8 mouse cellular contexts compared by ENCODE assay signal in the genomic region with DNA sequence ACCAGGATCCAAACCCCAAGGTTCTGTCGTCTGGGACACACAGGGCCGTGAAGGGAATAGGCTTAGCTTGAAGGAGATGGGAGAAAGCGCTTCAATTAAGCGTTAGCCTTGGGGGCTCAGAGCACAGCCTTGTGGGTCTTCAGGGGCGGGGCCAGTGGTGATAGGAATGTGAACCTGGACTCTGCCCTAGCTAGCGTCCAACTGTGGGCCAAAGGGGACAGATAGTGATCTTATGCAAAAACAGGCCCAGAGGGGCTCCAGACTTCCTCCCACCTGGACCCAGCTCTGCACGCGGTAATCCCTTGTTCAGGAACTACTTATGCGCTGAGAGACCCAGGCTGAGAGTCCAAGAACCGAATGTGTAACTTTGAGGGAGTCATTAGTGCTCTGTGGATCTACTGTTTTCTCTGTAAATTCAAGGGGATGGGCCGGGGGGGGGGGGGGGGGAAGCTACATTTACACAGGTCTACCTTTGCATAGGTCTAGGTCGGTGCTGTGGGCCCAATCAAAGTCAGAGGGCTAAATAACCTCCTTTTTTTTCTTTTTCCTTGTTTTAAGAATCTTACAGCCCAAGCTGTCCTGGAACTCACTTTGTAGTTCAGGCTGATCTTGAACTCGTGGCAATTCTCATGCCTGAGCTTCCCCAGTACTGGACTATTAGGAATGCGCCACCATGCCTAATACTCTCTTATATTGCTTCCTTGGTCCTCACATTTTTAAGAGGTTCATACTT. TPM values are rescaled to one million over a fixed set of nuclear protein-coding genes. Genes with fewer than 3 reads are reported as not detected.
A peak's percentile ranks its signal among the peaks of the same experiment; 100 is the strongest.
DNase-seq lines count a peak whose midpoint lies in the region; ATAC-seq and TF ChIP-seq lines count a peak whose summit lies in the region.

No protein-coding gene starts in this region.

- no peaks in the 10 kb centered on the region for H3K36me3 ChIP-seq in thymus, adult 2 months (ENCODE audit: control insufficient read depth, insufficient read depth, low read length)
- H3K36me3 ChIP-seq in forebrain, embryonic 12.5 days (replicated peaks): peaks cover 17% of the 10 kb centered on the region; the same call in 1 of the 2 replicates
- peaks cover 43% of the 10 kb centered on the region for H3K36me3 ChIP-seq in liver, embryonic 12.5 days
- peaks cover 7% of the 10 kb centered on the region; the same call in 1 of the 2 replicates for H3K36me3 ChIP-seq in stomach, postnatal 0 days (ENCODE audit: control insufficient read depth, insufficient read depth, low read length)

- peak overlapping the region; percentile 87 for H3K4me3 ChIP-seq in thymus, adult 2 months (ENCODE audit: control insufficient read depth, insufficient read depth, low read length)
- peak overlapping the region; percentile 63 for H3K4me3 ChIP-seq in forebrain, embryonic 12.5 days (replicated peaks)
- peak overlapping the region; percentile 69 for H3K4me3 ChIP-seq in liver, embryonic 12.5 days
- H3K4me3 ChIP-seq in stomach, postnatal 0 days (ENCODE audit: low read depth, low read length): peak overlapping the region; percentile 68
- no peak overlapping the region for H3K4me3 ChIP-seq in cerebellum, adult 2 months (replicated peaks; ENCODE audit: insufficient read depth, low read depth, low read length)

- peaks cover 15% of the 10 kb centered on the region for H3K4me1 ChIP-seq in thymus, adult 2 months (replicated peaks; ENCODE audit: control insufficient read depth, insufficient read depth, low read length)
- peaks cover 24% of the 10 kb centered on the region for H3K4me1 ChIP-seq in forebrain, embryonic 12.5 days
- H3K4me1 ChIP-seq in liver, embryonic 12.5 days: peaks cover 53% of the 10 kb centered on the region
- H3K4me1 ChIP-seq in stomach, postnatal 0 days (replicated peaks; ENCODE audit: control insufficient read depth, insufficient read depth): no peaks in the 10 kb centered on the region
- peaks cover 37% of the 10 kb centered on the region for H3K4me1 ChIP-seq in cerebellum, adult 2 months (ENCODE audit: control insufficient read depth, insufficient read depth, low read length)

- H3K9me3 ChIP-seq in forebrain, embryonic 12.5 days: no peaks in the 10 kb centered on the region
- no peaks in the 10 kb centered on the region for H3K9me3 ChIP-seq in liver, embryonic 12.5 days (replicated peaks)
- no peaks in the 10 kb centered on the region for H3K9me3 ChIP-seq in stomach, postnatal 0 days (ENCODE audit: control insufficient read depth, low read length)

- 48% methylated on average over 14 of the region's 14 CpGs for WGBS in thymus, adult 2 months
- 24% methylated on average over 13 of the region's 14 CpGs for WGBS in forebrain, embryonic 12.5 days
- 13% methylated on average over 14 of the region's 14 CpGs for WGBS in liver, embryonic 12.5 days (ENCODE audit: insufficient replicate concordance)
- 24% methylated on average over 14 of the region's 14 CpGs for WGBS in stomach, postnatal 0 days
- WGBS in cerebellum, adult 2 months: 80% methylated on average over 14 of the region's 14 CpGs

- no peak for DNase-seq in thymus, adult 2 months
- no peak for DNase-seq in thymus, postnatal 14 days
- DNase-seq in stomach, postnatal 0 days (ENCODE audit: low spot score): no peak
- DNase-seq in cerebellum, adult 2 months: no peak
- DNase-seq in Muller cell, postnatal 12 days (ENCODE audit: inconsistent ontology term): no peak
- DNase-seq in layer of hippocampus, postnatal 25 days (ENCODE audit: extremely low spot score in 1 of 2, low spot score in 1 of 2): no peak

- TF ChIP-seq POLR2A in thymus, adult 2 months (IDR thresholded peaks at IDR 0.05; ENCODE audit: control insufficient read depth, extremely low read depth, insufficient read depth, low read length, poor library complexity): no peak
- no peak for TF ChIP-seq POLR2A in cerebellum, adult 2 months (IDR thresholded peaks at IDR 0.05; ENCODE audit: borderline replicate concordance, insufficient read depth, low read length)

- TF ChIP-seq EP300 in stomach, postnatal 0 days (optimal IDR thresholded peaks at IDR 0.05): no peak

- no peaks in the 10 kb centered on the region for H3K27me3 ChIP-seq in thymus, adult 2 months (ENCODE audit: control insufficient read depth, insufficient read depth, low read length)
- H3K27me3 ChIP-seq in forebrain, embryonic 12.5 days: no peaks in the 10 kb centered on the region
- H3K27me3 ChIP-seq in liver, embryonic 12.5 days (replicated peaks): peaks cover 11% of the 10 kb centered on the region; the same call in 1 of the 2 replicates
- H3K27me3 ChIP-seq in stomach, postnatal 0 days (ENCODE audit: control insufficient read depth, insufficient read depth, low read length): no peaks in the 10 kb centered on the region
- H3K27me3 ChIP-seq in cerebellum, adult 2 months (ENCODE audit: control insufficient read depth, insufficient read depth, low read length): no peaks in the 10 kb centered on the region

- TF ChIP-seq CTCF in thymus, adult 2 months (IDR thresholded peaks at IDR 0.05; ENCODE audit: borderline replicate concordance, control insufficient read depth, extremely low read depth, insufficient read depth, low read length, poor library complexity): no peak
- no peak for TF ChIP-seq CTCF in stomach, postnatal 0 days (IDR thresholded peaks at IDR 0.05; ENCODE audit: low read depth)
- no peak for TF ChIP-seq CTCF in cerebellum, adult 2 months (IDR thresholded peaks at IDR 0.05; ENCODE audit: borderline replicate concordance, insufficient read depth, low read depth, low read length)

- no peak for ATAC-seq in forebrain, embryonic 12.5 days (ENCODE audit: low FRiP score)
- peak; percentile 11; the same call in 1 of the 2 replicates for ATAC-seq in liver, embryonic 12.5 days
- no peak for ATAC-seq in stomach, postnatal 0 days (ENCODE audit: low FRiP score, low TSS enrichment)

- peak overlapping the region; percentile 81 for H3K4me2 ChIP-seq in forebrain, embryonic 12.5 days
- H3K4me2 ChIP-seq in liver, embryonic 12.5 days: peak overlapping the region; percentile 93
- peak overlapping the region; percentile 90 for H3K4me2 ChIP-seq in stomach, postnatal 0 days (replicated peaks; ENCODE audit: low read depth)

- peak overlapping the region; percentile 77; the same call in 1 of the 2 replicates for H3K27ac ChIP-seq in thymus, adult 2 months (ENCODE audit: control insufficient read depth, insufficient read depth, low read length)
- H3K27ac ChIP-seq in forebrain, embryonic 12.5 days: peak overlapping the region; percentile 80
- peak overlapping the region; percentile 83 for H3K27ac ChIP-seq in liver, embryonic 12.5 days
- H3K27ac ChIP-seq in stomach, postnatal 0 days (replicated peaks): peak overlapping the region; percentile 91
- no peak overlapping the region for H3K27ac ChIP-seq in cerebellum, adult 2 months (ENCODE audit: insufficient read depth, low read length)

- H3K9ac ChIP-seq in forebrain, embryonic 12.5 days: peak overlapping the region; percentile 71
- peak overlapping the region; percentile 79 for H3K9ac ChIP-seq in liver, embryonic 12.5 days
- peak overlapping the region; percentile 87 for H3K9ac ChIP-seq in stomach, postnatal 0 days (ENCODE audit: low read length)

RNA-seq across cellular contexts. Expression of a gene that starts 0.8 kb away (rescaled TPM):
- polyA plus RNA-seq in thymus, adult 2 months (2012; rRNA removed): 110 and 133 TPM in 2 replicates
- 98.3 and 107 TPM in 2 replicates for polyA plus RNA-seq in forebrain, embryonic 12.5 days (2016; fragmentation: Nextera tagmentation; extraction: Ambion mirVana)
- 187 and 200 TPM in 2 replicates for polyA plus RNA-seq in liver, embryonic 12.5 days (2016; fragmentation: Nextera tagmentation; extraction: Ambion mirVana)
- 119 and 126 TPM in 2 replicates for polyA plus RNA-seq in stomach, postnatal 0 days (2015; fragmentation: Nextera tagmentation; extraction: Ambion mirVana)
- 14.8 and 15.1 TPM in 2 replicates for polyA plus RNA-seq in cerebellum, adult 2 months (2012; rRNA removed)
- total RNA-seq in layer of hippocampus, postnatal 25 days (2021): 10 to 100 TPM; 14.0 to 16.9 TPM

RNA-seq across cellular contexts. Expression of a gene that starts 16.1 kb away (rescaled TPM):
- 484 and 567 TPM in 2 replicates for polyA plus RNA-seq in thymus, adult 2 months (2012; rRNA removed)
- polyA plus RNA-seq in forebrain, embryonic 12.5 days (2016; fragmentation: Nextera tagmentation; extraction: Ambion mirVana): 2,341 and 2,432 TPM in 2 replicates
- 816 and 835 TPM in 2 replicates for polyA plus RNA-seq in liver, embryonic 12.5 days (2016; fragmentation: Nextera tagmentation; extraction: Ambion mirVana)
- polyA plus RNA-seq in stomach, postnatal 0 days (2015; fragmentation: Nextera tagmentation; extraction: Ambion mirVana): 1,343 and 1,357 TPM in 2 replicates
- polyA plus RNA-seq in cerebellum, adult 2 months (2012; rRNA removed): 456 and 541 TPM in 2 replicates
- 100 to 1,000 TPM; 281 to 291 TPM for total RNA-seq in layer of hippocampus, postnatal 25 days (2021)

RNA-seq across cellular contexts. Expression of a gene that starts 18.4 kb away (rescaled TPM):
- polyA plus RNA-seq in thymus, adult 2 months (2012; rRNA removed): 121 and 123 TPM in 2 replicates
- 47.9 and 50.4 TPM in 2 replicates for polyA plus RNA-seq in forebrain, embryonic 12.5 days (2016; fragmentation: Nextera tagmentation; extraction: Ambion mirVana)
- 18.7 and 20.2 TPM in 2 replicates for polyA plus RNA-seq in liver, embryonic 12.5 days (2016; fragmentation: Nextera tagmentation; extraction: Ambion mirVana)
- 8.3 and 9.1 TPM in 2 replicates for polyA plus RNA-seq in stomach, postnatal 0 days (2015; fragmentation: Nextera tagmentation; extraction: Ambion mirVana)
- 48.1 and 49.1 TPM in 2 replicates for polyA plus RNA-seq in cerebellum, adult 2 months (2012; rRNA removed)
- 10 to 100 TPM; 19.6 to 23.2 TPM for total RNA-seq in layer of hippocampus, postnatal 25 days (2021)

RNA-seq across cellular contexts. Expression of a gene that starts 37.2 kb away (rescaled TPM):
- polyA plus RNA-seq in thymus, adult 2 months (2012; rRNA removed): 19.8 and 20.8 TPM in 2 replicates
- 0.94 and 1.0 TPM in 2 replicates for polyA plus RNA-seq in forebrain, embryonic 12.5 days (2016; fragmentation: Nextera tagmentation; extraction: Ambion mirVana)
- polyA plus RNA-seq in liver, embryonic 12.5 days (2016; fragmentation: Nextera tagmentation; extraction: Ambion mirVana): 0.31 and 0.44 TPM in 2 replicates
- 12.7 and 14.6 TPM in 2 replicates for polyA plus RNA-seq in stomach, postnatal 0 days (2015; fragmentation: Nextera tagmentation; extraction: Ambion mirVana)
- 21.6 and 28.6 TPM in 2 replicates for polyA plus RNA-seq in cerebellum, adult 2 months (2012; rRNA removed)
- 1 to 10 TPM; 5.2 to 6.5 TPM for total RNA-seq in layer of hippocampus, postnatal 25 days (2021)
